Mouse (Mus musculus) Patski (cell line): ENCODE measurements at regions not wholly inside any gene's neighbourhood (a gene's known extent, or its start where the extent isn't known, plus 50 kb on each side); places are given as distances from the start of the nearest gene placed in this dataset.

Source experiments
- ATAC-seq: fragments of 100-300 bp; one replicate; pipeline ENCODE4 v1.8.0; 2021
- CTCF ChIA-PET: fragments of 350-600 bp; sonication (Branson Sonifier 250); formaldehyde crosslinking; loops from one replicate; lab custom pipeline; 2022; ENCODE audit warnings: inconsistent platforms; lab: Charles Lee
- POLR2A ChIA-PET: fragments of 350-600 bp; sonication (Branson Sonifier 250); formaldehyde crosslinking; loops from one replicate; lab custom pipeline; 2022; ENCODE audit warnings: antibody characterized with exemption, inconsistent platforms; lab: Charles Lee
- DNase-seq: peaks from one replicate; pipeline ENCODE4 v3.0.0-alpha.2; 2011; ENCODE audit warnings: low read depth, low spot score
- H3K27me3 ChIP-seq: fragments of 371-371 bp; one replicate; pipeline ENCODE4 v1.5.1; 2021
- CTCF ChIP-seq: fragments of 100-300 bp; IDR thresholded peaks from one replicate; pipeline ENCODE4 v1.5.1; 2021
- in situ Hi-C: fragments of 300-500 bp; cut with MboI; formaldehyde crosslinking; loops from 3 replicates; pipeline ENCODE4 v1.11.1; 2018; ENCODE audit warnings: low pct_unique_long_range_greater_than_20kb, mixed read lengths

GRCm38 (mm10) chr15:86609692-86610091 lies 395.4 kb downstream of the Tbc1d22a start:
- H3K27me3 ChIP-seq: peaks cover 9% of the 10 kb centered on the region
- TF ChIP-seq CTCF: no peak
- CTCF ChIA-PET: no interaction called here
- ATAC-seq: no peak
- in situ Hi-C loops: no loop called here
- POLR2A ChIA-PET: no interaction called here
- DNase-seq: no peak

- ChIA-PET CTCF (no interaction called here), POLR2A (no interaction called here)
- ATAC-seq: no peak
- H3K27me3 ChIP-seq: peaks cover 4% of the 10 kb centered on the region
- DNase-seq: no peak
- in situ Hi-C loops: no loop called here
- no peak for TF ChIP-seq CTCF
Observed at GRCm38 (mm10) chr15:86631376-86631775, 417.1 kb downstream of the Tbc1d22a start.

GRCm38 (mm10) chr15:86645244-86645643 lies 431.0 kb downstream of the Tbc1d22a start:
- CTCF ChIA-PET: interaction anchor here (1.2 to 1.3 kb wide), 2 partner anchors 8 to 10 kb away, joined by 3 to 4 read pairs; no protein-coding TSS in a partner anchor
- ATAC-seq: no peak
- no peaks in the 10 kb centered on the region for H3K27me3 ChIP-seq
- no peak for DNase-seq
- in situ Hi-C loops: no loop called here
- POLR2A ChIA-PET: no interaction called here
- TF ChIP-seq CTCF: no peak

GRCm38 (mm10) chr15:86648131-86648530 lies 433.9 kb downstream of the Tbc1d22a start:
- ATAC-seq (no peak), DNase-seq (no peak)
- in situ Hi-C loops: no loop called here
- no peak for TF ChIP-seq CTCF
- no peaks in the 10 kb centered on the region for H3K27me3 ChIP-seq
- ChIA-PET CTCF (no interaction called here), POLR2A (no interaction called here)

- in situ Hi-C loops: no loop called here
- TF ChIP-seq CTCF: no peak
- ChIA-PET POLR2A (no interaction called here), CTCF (no interaction called here)
- ATAC-seq (no peak), DNase-seq (no peak)
- H3K27me3 ChIP-seq: no peaks in the 10 kb centered on the region
Observed at GRCm38 (mm10) chr15:86673096-86673520, 458.8 kb downstream of the Tbc1d22a start.

GRCm38 (mm10) chr15:86677016-86677415 lies 462.8 kb downstream of the Tbc1d22a start:
- CTCF ChIA-PET: no interaction called here
- no peak for DNase-seq
- no peak for ATAC-seq
- in situ Hi-C loops: no loop called here
- POLR2A ChIA-PET: no interaction called here
- no peak for TF ChIP-seq CTCF
- H3K27me3 ChIP-seq: peaks cover 5% of the 10 kb centered on the region

GRCm38 (mm10) chr15:86683081-86683480 lies 468.8 kb downstream of the Tbc1d22a start:
- ChIA-PET CTCF (no interaction called here), POLR2A (no interaction called here)
- peaks cover 5% of the 10 kb centered on the region for H3K27me3 ChIP-seq
- in situ Hi-C loops: no loop called here
- TF ChIP-seq CTCF: no peak
- ATAC-seq: no peak
- DNase-seq: no peak

- ChIA-PET POLR2A (no interaction called here), CTCF (no interaction called here)
- in situ Hi-C loops: no loop called here
Observed at GRCm38 (mm10) chr15:86689694-86690093, 475.4 kb downstream of the Tbc1d22a start.

GRCm38 (mm10) chr15:86696806-86697205 lies 482.5 kb downstream of the Tbc1d22a start:
- ChIA-PET POLR2A (interaction anchor here (0.5 kb wide), 1 partner anchor 48 kb away, joined by 3 read pairs; no protein-coding TSS in a partner anchor), CTCF (no interaction called here)
- in situ Hi-C loops: no loop called here
- no peak for ATAC-seq
- peaks cover 12% of the 10 kb centered on the region for H3K27me3 ChIP-seq
- DNase-seq: no peak
- TF ChIP-seq CTCF: no peak

More at GRCm38 (mm10) chr15:86689694-86690093, 475.4 kb downstream of the Tbc1d22a start:
- no peak for TF ChIP-seq CTCF
- H3K27me3 ChIP-seq: peaks cover 12% of the 10 kb centered on the region
- no peak for DNase-seq
- ATAC-seq: no peak

- no peak for TF ChIP-seq CTCF
- DNase-seq (no peak), ATAC-seq (no peak)
- POLR2A ChIA-PET: no interaction called here
- in situ Hi-C loops: no loop called here
- CTCF ChIA-PET: no interaction called here
- peaks cover 7% of the 10 kb centered on the region for H3K27me3 ChIP-seq
Observed at GRCm38 (mm10) chr15:86710429-86710828, 496.2 kb downstream of the Tbc1d22a start.

GRCm38 (mm10) chr15:86718376-86718775 lies 504.1 kb downstream of the Tbc1d22a start:
- ATAC-seq: no peak
- DNase-seq: no peak
- POLR2A ChIA-PET: no interaction called here
- TF ChIP-seq CTCF: no peak
- peaks cover 7% of the 10 kb centered on the region for H3K27me3 ChIP-seq
- in situ Hi-C loops: no loop called here
- CTCF ChIA-PET: no interaction called here

- ChIA-PET POLR2A (no interaction called here), CTCF (no interaction called here)
- no peak for DNase-seq
- in situ Hi-C loops: no loop called here
- no peak for ATAC-seq
- TF ChIP-seq CTCF: no peak
- H3K27me3 ChIP-seq: peaks cover 4% of the 10 kb centered on the region
Observed at GRCm38 (mm10) chr15:86719088-86719487, 504.8 kb downstream of the Tbc1d22a start.
